Mouse (Mus musculus): ENCODE data around the gene Lsg1.

DNA sequence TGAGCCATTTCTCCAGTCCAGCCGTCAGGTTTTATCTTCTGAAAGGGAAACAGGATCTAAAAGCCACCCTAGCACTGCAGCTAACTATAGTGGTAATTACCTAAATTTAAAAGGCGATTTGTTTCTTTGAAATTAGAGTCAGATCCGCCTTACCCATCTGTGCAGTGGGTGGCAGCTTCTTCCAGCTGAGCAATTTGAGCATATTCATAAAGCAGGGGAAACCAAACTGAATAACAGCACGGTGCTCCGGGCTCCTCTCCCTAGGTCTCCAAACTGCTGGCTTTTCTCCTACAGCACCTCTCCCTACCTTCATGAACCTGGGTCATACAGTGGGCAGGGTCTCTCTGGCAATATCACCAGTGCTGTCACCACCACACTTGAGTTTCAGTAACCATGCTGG is 39.1 kb downstream of the Lsg1 start:
- TF ChIP-seq CTCF (IDR thresholded peaks at IDR 0.05 in 2 of 3, conservative IDR thresholded peaks at IDR 0.05 in 1 of 3; ENCODE audit: control insufficient read depth in 1 of 3, insufficient read depth in 1 of 3, low read depth in 2 of 3, low read length in 3 of 3, poor library complexity in 1 of 3, severe bottlenecking in 1 of 3) (no peak), USF1 (IDR thresholded peaks at IDR 0.05; ENCODE audit: low read depth, low read length) (no peak), MXI1 (IDR thresholded peaks at IDR 0.05; ENCODE audit: low read depth, low read length) (no peak), TCF12 (IDR thresholded peaks at IDR 0.05; ENCODE audit: low read depth, low read length) (no peak), POLR2AphosphoS2 (IDR thresholded peaks at IDR 0.05; ENCODE audit: low read length) (no peak), EP300 (IDR thresholded peaks at IDR 0.05; ENCODE audit: low read depth in 1 of 2, low read length in 2 of 2) (no peak), MEF2A (IDR thresholded peaks at IDR 0.05; ENCODE audit: extremely low read depth, insufficient replicate concordance, low read depth, low read length, poor library complexity, severe bottlenecking) (no peak), POLR2A (IDR thresholded peaks at IDR 0.05; ENCODE audit: control insufficient read depth in 1 of 2, insufficient read depth in 1 of 2, low read depth in 1 of 2, low read length in 2 of 2, poor library complexity in 1 of 2) (no peak), E2F4 (IDR thresholded peaks at IDR 0.05; ENCODE audit: borderline replicate concordance, low read depth, low read length) (no peak), JUND (IDR thresholded peaks at IDR 0.05; ENCODE audit: low read depth, low read length) (no peak), USF2 (IDR thresholded peaks at IDR 0.05; ENCODE audit: borderline replicate concordance in 1 of 2, insufficient read depth in 1 of 2, low read depth in 1 of 2, low read length in 2 of 2) (no peak)
